Mouse (Mus musculus) retina, postnatal 7 days (tissue): ENCODE results near the gene Tex9.
A peak's percentile ranks its signal among the peaks of the same experiment; 100 is the strongest.

Experiments used
- DNase-seq: peaks from one replicate; pipeline ENCODE4 v3.0.0-alpha.2; 2012; ENCODE audit warnings: low read depth, low spot score

Tex9 gene

DNA sequence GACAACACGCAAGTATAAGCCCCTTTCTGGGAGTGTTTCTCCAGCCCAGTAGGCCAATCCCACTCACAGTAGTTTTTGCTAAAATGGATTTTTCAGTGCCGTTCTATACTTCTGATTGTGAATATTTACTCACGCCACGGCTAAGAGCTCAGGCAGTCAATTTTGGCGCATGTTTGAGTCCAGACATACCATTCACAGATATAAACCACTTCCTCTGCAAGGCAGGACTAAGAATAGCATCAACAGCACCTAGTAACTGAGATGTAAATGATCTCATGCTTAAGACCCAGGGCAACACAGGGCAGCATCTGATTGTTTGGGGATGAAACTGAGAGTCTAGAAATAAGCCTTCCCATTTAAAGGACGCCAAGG lies at the start of gene Tex9:
TSS of gene Tex9 (minus strand) at position 19 of the 372 bp plus-strand sequence.
- DNase-seq: no peak

- DNase-seq: no peak
Observed at GRCm38 (mm10) chr9:72537086-72537485, 45.1 kb upstream of the Tex9 start.

DNA sequence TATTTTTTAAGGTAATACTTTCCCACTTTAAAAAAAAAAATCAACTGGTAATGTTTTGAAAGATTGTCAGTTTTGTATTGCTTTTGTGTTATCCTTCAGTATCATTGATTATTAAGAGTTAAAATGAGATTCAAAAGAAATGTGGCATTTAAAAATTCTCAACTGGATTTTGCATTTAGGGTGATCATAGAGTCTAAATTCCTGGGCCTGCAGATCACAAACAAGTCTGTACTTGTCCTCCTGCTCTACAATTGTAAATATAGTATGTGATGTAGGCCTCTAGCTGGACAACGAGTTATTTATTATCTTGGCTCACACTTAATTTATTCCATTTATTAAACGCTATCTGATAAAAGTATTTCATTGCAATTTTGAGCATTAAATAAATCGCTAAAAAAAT lies 43.4 kb upstream of the Tex9 start:
- DNase-seq: no peak

GRCm38 (mm10) chr9:72534985-72535384 lies 43.0 kb upstream of the Tex9 start:
- no peak for DNase-seq

DNA sequence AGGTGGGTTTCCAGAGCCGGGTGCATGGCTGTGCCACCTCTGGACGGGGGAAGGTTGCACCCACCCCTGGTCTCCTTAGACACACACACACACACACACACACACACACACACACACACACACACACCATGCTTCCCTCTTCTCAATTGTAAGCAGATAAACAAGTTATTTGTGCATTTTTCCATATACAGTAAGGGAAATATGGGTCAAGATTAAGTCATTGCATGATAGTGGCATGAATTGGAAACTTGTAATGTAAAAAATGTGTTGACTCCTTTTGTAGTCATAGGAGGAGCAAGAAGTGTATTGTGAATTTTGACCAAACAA lies 41.0 kb upstream of the Tex9 start:
- DNase-seq: peak; percentile 13

DNA sequence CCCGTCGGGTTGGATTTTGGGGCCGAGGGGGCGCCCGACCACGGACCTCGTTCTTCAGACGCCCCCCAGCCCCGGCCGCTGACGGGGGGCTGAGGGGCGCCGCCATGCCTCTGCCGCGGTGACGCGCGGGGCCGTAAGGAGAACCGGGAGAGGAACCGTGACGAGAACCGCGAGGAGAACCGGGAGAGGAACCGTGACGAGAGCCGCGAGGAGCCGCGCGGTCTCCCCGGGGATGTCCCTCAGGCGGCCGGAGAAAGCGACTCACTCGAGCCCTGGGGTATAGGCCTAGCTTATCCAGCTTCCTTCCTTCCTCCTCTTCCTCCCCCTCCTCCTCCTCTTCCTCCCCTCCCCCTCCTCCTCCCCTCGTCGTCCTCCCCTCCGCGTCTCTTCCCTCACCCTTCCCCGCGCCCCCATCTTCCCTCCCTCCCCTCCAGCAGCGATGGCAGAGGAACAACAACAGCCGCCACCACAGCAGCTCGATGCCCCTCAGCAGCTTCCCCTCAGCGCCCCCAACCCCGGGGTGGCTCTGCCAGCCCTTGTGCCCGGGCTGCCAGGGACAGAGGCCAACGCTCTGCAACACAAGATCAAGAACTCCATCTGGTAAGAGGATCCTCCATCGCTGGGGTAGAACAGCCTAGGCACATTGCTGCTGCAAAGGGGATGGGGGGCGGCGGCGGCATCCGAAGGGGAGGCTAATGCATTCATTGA lies 40.5 kb upstream of the Tex9 start:
- peak; percentile 45 for DNase-seq

GRCm38 (mm10) chr9:72531996-72532380 lies 40.0 kb upstream of the Tex9 start, which contains the start of gene Rfx7:
Gene Rfx7 (plus strand): TSS chr9:72532240.
- DNase-seq: peak; percentile 81

GRCm38 (mm10) chr9:72531291-72531995 lies 39.4 kb upstream of the Tex9 start:
- DNase-seq: peak; percentile 73

DNA sequence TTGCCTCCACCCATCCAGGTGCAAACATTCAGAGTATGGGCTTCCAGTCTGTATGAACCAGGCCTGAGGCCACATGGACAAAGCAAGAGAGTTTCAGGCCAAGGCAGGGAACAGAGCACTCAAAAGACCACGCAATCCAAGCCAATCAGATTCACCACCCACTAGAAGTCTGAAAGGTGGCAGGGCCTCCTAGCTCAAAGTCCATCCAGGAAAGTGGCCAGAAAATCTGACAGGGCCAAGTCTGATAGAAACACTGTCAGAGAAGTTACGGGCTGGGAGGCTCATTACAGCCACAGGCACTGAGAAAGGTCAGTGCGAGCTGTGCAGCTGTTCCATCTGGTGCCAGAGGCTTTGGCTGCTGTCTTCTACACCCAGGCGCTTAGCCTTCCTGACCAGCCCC lies 38.8 kb upstream of the Tex9 start:
- no peak for DNase-seq

- DNase-seq: peak; percentile 84
Observed at GRCm38 (mm10) chr9:72530237-72530636, 38.2 kb upstream of the Tex9 start.

GRCm38 (mm10) chr9:72526091-72526490 lies 34.1 kb upstream of the Tex9 start:
- DNase-seq: no peak

DNA sequence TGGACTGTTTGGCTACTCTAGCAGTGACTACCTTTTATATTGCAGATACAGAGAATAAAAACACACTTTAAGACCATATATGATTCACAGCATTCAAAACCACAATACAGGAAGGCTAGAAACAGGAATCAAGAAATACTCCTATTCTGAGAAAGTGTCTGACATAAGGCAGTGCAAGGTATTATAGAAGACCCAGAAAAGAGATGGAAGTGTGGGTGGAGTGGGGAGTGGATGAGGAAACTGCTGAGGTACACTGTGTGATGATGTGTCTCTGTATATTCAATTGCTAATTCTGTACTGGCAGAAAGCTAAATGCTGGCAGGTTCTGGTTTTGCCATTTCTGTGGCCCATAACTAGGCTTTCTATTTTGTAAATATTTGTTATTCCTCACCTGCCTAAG lies 28.8 kb upstream of the Tex9 start:
- DNase-seq: no peak

- no peak for DNase-seq
Observed at GRCm38 (mm10) chr9:72519246-72519645, 27.2 kb upstream of the Tex9 start.

GRCm38 (mm10) chr9:72515366-72515765 lies 23.4 kb upstream of the Tex9 start:
- no peak for DNase-seq

DNA sequence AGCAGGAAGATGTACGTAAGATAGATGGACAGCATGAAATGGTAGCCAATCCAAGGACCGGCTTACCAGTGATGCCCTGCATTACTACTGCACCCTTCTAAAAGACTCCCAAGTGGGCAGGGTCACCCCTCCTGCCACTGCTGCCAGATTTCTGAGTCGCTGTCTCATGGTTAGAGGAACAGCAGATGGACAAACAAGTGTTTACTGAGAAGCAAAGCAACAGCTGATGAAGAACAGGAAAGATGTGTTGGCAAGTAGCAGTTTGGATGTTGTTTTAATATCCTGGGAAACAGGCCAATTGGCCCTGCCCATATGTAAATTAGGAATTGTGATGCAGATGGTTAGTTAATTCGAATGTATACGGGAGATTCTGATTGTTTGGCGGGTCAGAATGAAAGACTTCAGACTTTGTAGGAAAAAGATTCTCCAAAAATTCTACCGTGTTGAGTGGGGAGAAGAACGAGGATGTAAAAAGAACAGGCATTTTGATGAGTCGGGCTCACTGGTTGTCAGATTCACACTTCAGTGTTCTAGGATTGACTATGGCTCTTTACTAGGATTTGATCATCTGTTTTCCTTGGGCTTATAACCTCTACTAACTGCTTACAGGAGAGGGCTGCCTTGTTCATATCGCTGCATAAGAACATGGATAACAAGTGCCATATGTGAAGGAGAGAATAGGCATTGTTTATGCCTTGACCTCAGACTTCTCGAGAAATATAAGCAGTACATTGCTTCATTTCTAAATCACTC lies 20.4 kb upstream of the Tex9 start:
- DNase-seq: no peak

GRCm38 (mm10) chr9:72497171-72497570 lies 5.2 kb upstream of the Tex9 start:
- no peak for DNase-seq

DNA sequence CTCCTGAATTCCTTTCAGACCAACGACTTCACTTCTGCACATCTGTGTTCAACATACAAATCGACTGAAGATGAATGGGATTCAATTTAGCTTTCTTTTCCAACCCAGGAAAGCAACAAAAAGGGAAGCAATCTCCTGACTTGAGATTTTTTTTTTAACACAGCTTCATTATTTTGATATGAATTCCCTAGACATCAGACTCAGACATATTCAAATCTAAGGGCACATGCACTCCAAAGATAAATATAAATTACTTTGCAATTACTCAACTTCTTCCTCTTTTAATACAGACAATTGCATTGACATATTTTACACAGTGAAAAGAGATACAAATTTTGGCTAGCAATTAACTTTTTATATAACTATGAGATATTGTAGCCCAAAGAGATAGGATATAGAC lies 4.7 kb upstream of the Tex9 start:
- DNase-seq: no peak

- DNase-seq: no peak
Observed at GRCm38 (mm10) chr9:72493984-72494685, 2.1 kb upstream of the Tex9 start.

- no peak for DNase-seq
Observed at GRCm38 (mm10) chr9:72493465-72493864, 1.5 kb upstream of the Tex9 start.

GRCm38 (mm10) chr9:72491559-72492193 lies 336 bp downstream of the Tex9 start:
- peak; percentile 79 for DNase-seq

DNA sequence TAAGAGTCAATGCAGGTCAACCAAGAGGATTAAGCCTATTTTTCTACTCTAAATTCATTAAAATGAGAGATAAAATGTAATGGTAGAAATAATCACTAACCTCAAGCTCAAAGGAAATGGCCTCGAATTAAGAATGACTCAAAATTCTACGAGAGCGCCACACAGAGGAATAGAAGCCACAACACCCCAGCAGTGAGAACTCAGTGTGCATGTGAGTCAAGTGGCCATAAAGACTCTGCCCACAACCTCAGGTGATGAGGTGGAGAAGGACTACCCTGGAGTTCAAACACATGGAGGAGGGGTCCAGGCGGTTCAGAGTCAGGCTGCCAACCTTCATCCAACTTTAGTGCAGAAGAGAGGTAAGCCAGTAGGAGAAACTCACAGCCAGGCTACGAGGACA lies 2.9 kb downstream of the Tex9 start:
- DNase-seq: no peak

- DNase-seq: no peak
Observed at GRCm38 (mm10) chr9:72488523-72488922, 3.5 kb downstream of the Tex9 start.
